Mouse (Mus musculus) MEL (cell line): Measurements from ENCODE around the gene Cblb. TPM values are rescaled to one million over a fixed set of nuclear protein-coding genes. Genes with fewer than 3 reads are reported as not detected.

Experiments
- DNase-seq: peaks from one replicate; pipeline ENCODE4 v3.0.0; 2011; ENCODE audit warnings: low read depth, low spot score
- H3K27ac ChIP-seq: 2 replicates; pipeline ENCODE4 v1.5.1; 2012; ENCODE audit warnings: low read depth, mild to moderate bottlenecking, control low read depth, low read length, moderate library complexity; ENCODE audit not compliant: control insufficient read depth
- H3K27me3 ChIP-seq, 2 experiments: fragments of 150-350 bp in 1 of 2; sonication (generic) in 1 of 2; 2 replicates each; pipeline ENCODE4 v1.6.1; 2012; ENCODE audit warnings: low read length in 2 of 2, mild to moderate bottlenecking in 2 of 2, improper control_type of control experiment in 1 of 2, moderate library complexity in 1 of 2; ENCODE audit not compliant: insufficient read depth in 2 of 2, control insufficient read depth in 1 of 2
- H3K36me3 ChIP-seq, 2 experiments: 2 replicates each; pipeline ENCODE4 v1.6.1; 2012 to 2014; ENCODE audit warnings: low read length in 2 of 2, improper control_type of control experiment in 1 of 2, inconsistent platforms in 1 of 2, mild to moderate bottlenecking in 1 of 2; ENCODE audit not compliant: insufficient read depth in 2 of 2, control insufficient read depth in 1 of 2
- H3K4me1 ChIP-seq, 2 experiments: fragments of 150-350 bp in 1 of 2; sonication (generic) in 1 of 2; 2 replicates each; pipeline ENCODE4 v1.6.1; 2012; ENCODE audit warnings: low read length in 2 of 2, improper control_type of control experiment in 1 of 2, mild to moderate bottlenecking in 1 of 2; ENCODE audit not compliant: insufficient read depth in 2 of 2, control insufficient read depth in 1 of 2
- H3K4me3 ChIP-seq, 2 experiments: fragments of 150-350 bp in 1 of 2; sonication (generic) in 1 of 2; 2 replicates each; pipeline ENCODE4 v1.5.1; 2012; ENCODE audit warnings: low read depth in 2 of 2, low read length in 2 of 2, mild to moderate bottlenecking in 2 of 2, moderate library complexity in 2 of 2, control low read depth in 1 of 2, improper control_type of control experiment in 1 of 2; ENCODE audit not compliant: control insufficient read depth in 1 of 2, insufficient read depth in 1 of 2
- H3K79me2 ChIP-seq: 2 replicates; pipeline ENCODE4 v1.6.1; 2012; ENCODE audit warnings: mild to moderate bottlenecking, low read length, moderate library complexity; ENCODE audit not compliant: control insufficient read depth, poor library complexity, insufficient read depth
- H3K9ac ChIP-seq: 2 replicates; pipeline ENCODE4 v1.6.1; 2012; ENCODE audit warnings: low read depth, mild to moderate bottlenecking, control low read depth, low read length, moderate library complexity; ENCODE audit not compliant: control insufficient read depth, poor library complexity, severe bottlenecking
- H3K9me3 ChIP-seq: fragments of 150-350 bp; sonication (generic); replicated peaks from 2 replicates; pipeline ENCODE4 v1.6.1; 2012; ENCODE audit warnings: mild to moderate bottlenecking, low read length, improper control_type of control experiment, moderate library complexity; ENCODE audit not compliant: insufficient read depth
- BHLHE40 ChIP-seq: IDR thresholded peaks from 2 replicates; pipeline ENCODE4 v1.6.1; 2012; ENCODE audit warnings: low read depth, mild to moderate bottlenecking, inconsistent platforms, low read length, improper control_type of control experiment, borderline replicate concordance
- E2F4 ChIP-seq: IDR thresholded peaks from 2 replicates; pipeline ENCODE4 v1.6.1; 2011; ENCODE audit warnings: low read depth, low read length, improper control_type of control experiment, borderline replicate concordance
- ELF1 ChIP-seq: IDR thresholded peaks from 2 replicates; pipeline ENCODE4 v1.6.1; 2014; ENCODE audit warnings: low read depth, mild to moderate bottlenecking, inconsistent platforms, low read length, improper control_type of control experiment, moderate library complexity
- EP300 ChIP-seq, 2 experiments: IDR thresholded peaks; 2 replicates each; pipeline ENCODE4 v1.6.1; 2011; ENCODE audit warnings: improper control_type of control experiment in 2 of 2, low read length in 2 of 2, low read depth in 1 of 2, mild to moderate bottlenecking in 1 of 2
- ETS1 ChIP-seq: IDR thresholded peaks from 2 replicates; pipeline ENCODE4 v1.6.1; 2012; ENCODE audit warnings: low read depth, mild to moderate bottlenecking, inconsistent platforms, low read length, improper control_type of control experiment, moderate library complexity
- GABPA ChIP-seq: IDR thresholded peaks from 2 replicates; pipeline ENCODE4 v1.6.1; 2012; ENCODE audit warnings: low read depth, mild to moderate bottlenecking, inconsistent platforms, low read length, improper control_type of control experiment, moderate library complexity
- MYB ChIP-seq: IDR thresholded peaks from 2 replicates; pipeline ENCODE4 v1.6.1; 2011; ENCODE audit warnings: mild to moderate bottlenecking, low read depth, low read length, improper control_type of control experiment
- MYC ChIP-seq: IDR thresholded peaks from 2 replicates; pipeline ENCODE4 v1.6.1; 2011; ENCODE audit warnings: low read depth, mild to moderate bottlenecking, low read length, improper control_type of control experiment, moderate library complexity
- POLR2A ChIP-seq, 2 experiments: IDR thresholded peaks; 2 replicates each; pipeline ENCODE4 v1.6.1; 2011 to 2012; ENCODE audit warnings: low read length in 2 of 2, mild to moderate bottlenecking in 2 of 2, control low read depth in 1 of 2, improper control_type of control experiment in 1 of 2, low read depth in 1 of 2, moderate library complexity in 1 of 2; ENCODE audit not compliant: control insufficient read depth in 1 of 2, insufficient read depth in 1 of 2, poor library complexity in 1 of 2
- POLR2AphosphoS2 ChIP-seq: IDR thresholded peaks from 2 replicates; pipeline ENCODE4 v1.6.1; 2011; ENCODE audit warnings: low read length, improper control_type of control experiment
- POLR2AphosphoS5 ChIP-seq: IDR thresholded peaks from 2 replicates; pipeline ENCODE4 v1.6.1; 2012; ENCODE audit warnings: low read depth, borderline replicate concordance, mild to moderate bottlenecking, inconsistent platforms, low read length, moderate library complexity, mixed read lengths
- SIN3A ChIP-seq: IDR thresholded peaks from 2 replicates; pipeline ENCODE4 v1.6.1; 2012; ENCODE audit warnings: low read length, improper control_type of control experiment, inconsistent platforms
- UBTF ChIP-seq: IDR thresholded peaks from 2 replicates; pipeline ENCODE4 v1.6.1; 2012; ENCODE audit warnings: low read depth, mild to moderate bottlenecking, inconsistent platforms, low read length, improper control_type of control experiment, moderate library complexity, borderline replicate concordance; ENCODE audit not compliant: insufficient read depth
- USF1 ChIP-seq: IDR thresholded peaks from 2 replicates; pipeline ENCODE4 v1.6.1; 2014; ENCODE audit warnings: low read depth, mild to moderate bottlenecking, inconsistent platforms, low read length, improper control_type of control experiment, moderate library complexity
- USF2 ChIP-seq, 2 experiments: IDR thresholded peaks; 2 replicates each; pipeline ENCODE4 v1.6.1; 2011 to 2012; ENCODE audit warnings: improper control_type of control experiment in 2 of 2, low read length in 2 of 2, borderline replicate concordance in 1 of 2, inconsistent platforms in 1 of 2, low read depth in 1 of 2, mild to moderate bottlenecking in 1 of 2; ENCODE audit not compliant: insufficient read depth in 1 of 2
- polyA plus RNA-seq, 2 experiments: library from polyadenylated mRNA; stranded (reverse) in 1 of 2; unstranded in 1 of 2; fragments of >175 nt in 1 of 2; fragments of >200 nt in 1 of 2; gene quantifications; 2 replicates each; pipeline versions ENCODE4 v1.2.1 to v1.2.4; 2012; ENCODE audit warnings: low replicate concordance in 2 of 2, low read depth in 1 of 2; ENCODE audit not compliant: insufficient read length in 2 of 2, insufficient read depth in 1 of 2, missing spikeins in 1 of 2
- total RNA-seq: library from RNA; depleted of rRNA; stranded (reverse); fragments of 300-350 nt; gene quantifications from 2 replicates; pipeline ENCODE4 v1.2.3, GENCODE M21; 2012

Gene Cblb
- total and polyA plus RNA-seq, 3 experiments, result 1.5 to 5.7 TPM; not detected in 1

- Histone ChIP-seq H3K9ac (no peak overlapping the region), H3K4me3 (no peak overlapping the region), H3K79me2 (no peaks in the 10 kb centered on the region), H3K36me3 (no peaks in the 10 kb centered on the region; a peak in 2 of 4 replicates), H3K27me3 (no peaks in the 10 kb centered on the region), H3K27ac (no peak overlapping the region), H3K4me1 (no peaks in the 10 kb centered on the region), H3K9me3 (no peaks in the 10 kb centered on the region)
- DNase-seq, result no peak
- TF ChIP-seq E2F4 (no peak), ELF1 (no peak), POLR2AphosphoS2 (no peak), UBTF (no peak), SIN3A (no peak), POLR2AphosphoS5 (no peak), ETS1 (no peak), MYB (no peak), MYC (no peak), POLR2A (IDR thresholded peaks at IDR 0.05; ENCODE audit: control insufficient read depth in 1 of 2, insufficient read depth in 1 of 2, low read depth in 1 of 2, low read length in 2 of 2, poor library complexity in 1 of 2) (no peak), USF1 (no peak), GABPA (no peak), BHLHE40 (no peak), EP300 (IDR thresholded peaks at IDR 0.05; ENCODE audit: low read depth in 1 of 2, low read length in 2 of 2) (no peak), USF2 (IDR thresholded peaks at IDR 0.05; ENCODE audit: borderline replicate concordance in 1 of 2, insufficient read depth in 1 of 2, low read depth in 1 of 2, low read length in 2 of 2) (no peak)
These were observed 163.8 kb downstream of the Cblb start for GRCm38 (mm10) chr16:52194866-52195265.

GRCm38 (mm10) chr16:52200107-52200506, 169.1 kb downstream of the Cblb start:
- Histone ChIP-seq H3K9me3 (no peaks in the 10 kb centered on the region), H3K4me3 (no peak overlapping the region), H3K36me3 (no peaks in the 10 kb centered on the region), H3K79me2 (no peaks in the 10 kb centered on the region), H3K27me3 (no peaks in the 10 kb centered on the region), H3K4me1 (peaks cover 0 to 2% of the 10 kb centered on the region in 2 experiments; a peak in 1 of 4 replicates), H3K9ac (no peak overlapping the region), H3K27ac (no peak overlapping the region)
- no peak for TF ChIP-seq USF1
- DNase-seq, result no peak
